Mouse (Mus musculus) kidney, adult 10 weeks (tissue): ENCODE data around the gene Lmo4. TPM values are rescaled to one million over a fixed set of nuclear protein-coding genes. Genes with fewer than 3 reads are reported as not detected.

Source experiments
- polyA plus RNA-seq: library from polyadenylated mRNA; stranded (reverse); fragments of 350-450 nt; fragmentation: Illumina TruSeq; extraction: RNeasy Lipid Tissue Mini Kit (QIAGEN cat#74804); gene quantifications from one replicate; pipeline ENCODE4 v1.2.3, GENCODE M21; 2014; ENCODE audit warnings: low read depth, low replicate concordance

Gene Lmo4
- 104 TPM for polyA plus RNA-seq

DNA sequence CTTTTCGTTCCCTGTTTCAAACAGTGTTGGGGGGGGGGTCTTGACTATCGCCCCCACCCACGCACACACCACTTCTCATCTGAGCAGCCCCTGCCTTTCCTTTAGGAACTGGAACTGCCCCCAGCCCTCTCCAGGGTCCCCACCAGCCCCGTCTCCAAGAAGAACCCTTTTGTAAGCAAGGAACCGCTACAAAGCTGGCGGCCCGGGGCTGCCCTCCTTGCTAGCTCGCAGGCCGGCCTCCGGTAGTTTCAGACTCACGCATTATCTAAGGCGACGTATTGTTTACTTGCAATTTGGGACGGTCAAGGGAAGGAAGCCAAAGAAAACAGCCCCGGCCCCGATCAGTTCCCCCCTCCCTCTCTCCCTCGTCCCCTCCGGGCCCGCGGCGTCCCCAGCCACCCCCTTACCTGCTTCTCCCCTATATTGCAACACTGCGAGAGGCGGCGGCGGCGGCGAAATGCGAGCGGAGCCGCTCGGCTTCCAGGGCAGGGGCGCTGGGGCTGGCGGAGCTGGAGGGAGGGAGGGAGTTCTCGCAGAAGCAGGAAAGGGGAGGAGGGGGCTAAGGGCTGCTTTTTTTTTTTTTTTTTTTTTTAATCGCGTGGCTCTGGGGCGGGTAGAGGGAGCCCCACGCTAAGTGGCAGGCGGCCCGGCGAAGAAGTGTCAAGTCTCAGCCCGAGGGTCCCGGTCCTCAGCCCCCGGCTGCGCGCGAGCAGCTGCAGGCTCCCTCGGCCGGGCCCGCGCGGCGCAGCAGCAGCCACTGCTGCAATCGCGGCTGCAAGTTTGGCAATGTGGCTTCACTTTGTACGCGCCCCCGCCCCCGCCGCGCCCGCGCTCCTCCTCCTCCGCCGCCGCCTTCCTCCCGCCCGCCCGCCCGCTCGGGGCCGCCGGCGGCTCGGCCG is at the start of gene Lmo4:
TSS of gene Lmo4 (minus strand) at position 808 of the 899 bp plus-strand sequence.

